In the genomic region with DNA sequence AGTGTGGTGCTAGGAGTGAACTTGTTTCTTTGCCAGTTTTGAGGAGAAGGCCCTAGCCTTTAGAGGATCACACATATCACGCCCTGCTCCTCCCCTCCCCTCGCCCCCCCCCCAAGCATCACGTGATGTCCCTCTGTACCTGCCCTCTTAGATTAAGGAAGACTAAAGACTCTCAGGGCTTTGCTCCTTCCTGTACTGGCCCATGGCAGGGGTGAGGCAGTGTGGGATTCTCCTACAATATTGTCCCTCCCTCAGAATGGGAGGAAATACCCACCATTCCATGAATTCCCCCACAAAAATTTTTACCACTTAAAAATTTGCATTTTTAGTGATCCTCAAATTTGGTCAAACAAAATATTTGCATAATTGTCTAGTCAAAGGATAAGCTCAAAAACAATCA, we compare ENCODE assay signal across 19 mouse cellular contexts.
DNase-seq lines count a peak whose midpoint lies in the region; ATAC-seq and TF ChIP-seq lines count a peak whose summit lies in the region.
"Had no signal": no experiment of that assay in that cellular context is flagged by ENCODE, and none has a peak within 500 bp of the region (broad histone marks: within the 10 kb centered on the region; RNA-seq: fewer than 3 reads in every experiment).

No protein-coding gene starts in this region.

- TF ChIP-seq CTCF in G1E (IDR thresholded peaks at IDR 0.05; ENCODE audit: low read depth, low read length), result no peak

- no peaks in the 10 kb centered on the region for H3K36me3 ChIP-seq in midbrain, embryonic 13.5 days
- no peaks in the 10 kb centered on the region for H3K36me3 ChIP-seq in midbrain, embryonic 10.5 days
- no peaks in the 10 kb centered on the region for H3K36me3 ChIP-seq in G1E (replicated peaks)
- H3K36me3 ChIP-seq: embryonic facial prominence, embryonic 10.5 days; embryonic facial prominence, embryonic 12.5 days; forebrain, embryonic 15.5 days had no signal

- no peaks in the 10 kb centered on the region for H3K27me3 ChIP-seq in midbrain, embryonic 13.5 days
- no peaks in the 10 kb centered on the region for H3K27me3 ChIP-seq in midbrain, embryonic 10.5 days (ENCODE audit: low read depth, poor library complexity, severe bottlenecking)
- H3K27me3 ChIP-seq in G1E (ENCODE audit: insufficient read depth, low read length), result no peaks in the 10 kb centered on the region
- H3K27me3 ChIP-seq: embryonic facial prominence, embryonic 12.5 days; forebrain, embryonic 13.5 days; forebrain, embryonic 15.5 days; Patski had no signal

- no peaks in the 10 kb centered on the region for H3K4me1 ChIP-seq in midbrain, embryonic 13.5 days (replicated peaks)
- H3K4me1 ChIP-seq in midbrain, embryonic 10.5 days, result no peaks in the 10 kb centered on the region
- H3K4me1 ChIP-seq in G1E (ENCODE audit: insufficient read depth, low read depth, low read length), result peaks cover 3% of the 10 kb centered on the region; the same call in 1 of the 2 replicates
- H3K4me1 ChIP-seq: embryonic facial prominence, embryonic 10.5 days; embryonic facial prominence, embryonic 12.5 days; forebrain, embryonic 13.5 days; forebrain, embryonic 15.5 days had no signal

- H3K9me3 ChIP-seq in midbrain, embryonic 13.5 days, result no peaks in the 10 kb centered on the region
- no peaks in the 10 kb centered on the region for H3K9me3 ChIP-seq in midbrain, embryonic 10.5 days (replicated peaks)
- H3K9me3 ChIP-seq in G1E (replicated peaks), result no peaks in the 10 kb centered on the region
- H3K9me3 ChIP-seq: embryonic facial prominence, embryonic 10.5 days; embryonic facial prominence, embryonic 12.5 days; forebrain, embryonic 13.5 days; forebrain, embryonic 15.5 days had no signal

- 0 out of 2 replicates have a peak, but pooled peaks have one; percentile 53 for ATAC-seq in midbrain, embryonic 13.5 days
- ATAC-seq in G1E (ENCODE audit: extremely low read depth, insufficient number of reproducible peaks, low FRiP score, poor library complexity, severe bottlenecking), result 0 out of 2 replicates have a peak, but pooled peaks have one; percentile 4
- ATAC-seq: forebrain, embryonic 13.5 days; forebrain, embryonic 15.5 days; forebrain, postnatal 0 days; Patski had no signal

- H3K4me2 ChIP-seq in midbrain, embryonic 13.5 days (replicated peaks), result no peak overlapping the region
- H3K4me2 ChIP-seq: embryonic facial prominence, embryonic 12.5 days; forebrain, embryonic 13.5 days; forebrain, embryonic 15.5 days had no signal

- no peak for DNase-seq in midbrain, embryonic 10.5 days (ENCODE audit: low spot score)
- DNase-seq in G1E (ENCODE audit: low spot score), result no peak
- peak; percentile 10 for DNase-seq in ZHBTc4 (ENCODE audit: low read depth, low spot score)
- no peak for DNase-seq in lung, postnatal 36 days
- DNase-seq: adrenal gland, adult 2 months; adrenal gland, postnatal 10 days; adrenal gland, postnatal 36 days; cerebellum, adult 11-12 months; cerebellum, adult 2 months; cerebellum, adult 9-10 months; cerebellum, postnatal 10 days; cerebellum, postnatal 25 days; forebrain, postnatal 0 days had no signal

- 70% methylated on average over 3 of the region's 3 CpGs for WGBS in midbrain, embryonic 13.5 days
- 57% methylated on average over 3 of the region's 3 CpGs for WGBS in midbrain, embryonic 10.5 days

- H3K27ac ChIP-seq in midbrain, embryonic 13.5 days, result no peak overlapping the region
- no peak overlapping the region for H3K27ac ChIP-seq in midbrain, embryonic 10.5 days (replicated peaks)
- H3K27ac ChIP-seq: embryonic facial prominence, embryonic 10.5 days; embryonic facial prominence, embryonic 12.5 days; forebrain, embryonic 13.5 days; forebrain, embryonic 15.5 days had no signal

- no peak overlapping the region for H3K4me3 ChIP-seq in midbrain, embryonic 13.5 days (replicated peaks)
- no peak overlapping the region for H3K4me3 ChIP-seq in midbrain, embryonic 10.5 days
- no peak overlapping the region for H3K4me3 ChIP-seq in G1E (ENCODE audit: low read depth, low read length)
- H3K4me3 ChIP-seq: embryonic facial prominence, embryonic 10.5 days; embryonic facial prominence, embryonic 12.5 days; forebrain, embryonic 13.5 days; forebrain, embryonic 15.5 days had no signal

- no peak overlapping the region for H3K9ac ChIP-seq in midbrain, embryonic 13.5 days (replicated peaks)
- H3K9ac ChIP-seq: embryonic facial prominence, embryonic 12.5 days; forebrain, embryonic 13.5 days; forebrain, embryonic 15.5 days; forebrain, postnatal 0 days had no signal
